In genomic region chr6:136470321-136471230, GRCm38 (mm10) we compare ENCODE assay signal across 8 mouse cellular contexts. TPM values are rescaled to one million over a fixed set of nuclear protein-coding genes. Genes with fewer than 3 reads are reported as not detected.
DNase-seq lines count a peak whose midpoint lies in the region; ATAC-seq lines count a peak whose summit lies in the region.

No protein-coding gene starts in this region.

- ATAC-seq in intestine, embryonic 14.5 days (replicated peaks; ENCODE audit: low FRiP score, low TSS enrichment, low read depth), result peak; percentile 72
- peak; percentile 3; the same call in 1 of the 2 replicates for ATAC-seq in megakaryocyte-erythroid progenitor cell, adult 5-6 weeks (replicated peaks; ENCODE audit: low FRiP score, low TSS enrichment, poor library complexity, severe bottlenecking)

- peak overlapping the region; percentile 12; the same call in 1 of the 2 replicates for H3K4me2 ChIP-seq in intestine, embryonic 14.5 days (ENCODE audit: low read length)

- H3K27ac ChIP-seq in embryonic facial prominence, embryonic 10.5 days (replicated peaks), result peak overlapping the region; percentile 98
- peak overlapping the region; percentile 97 for H3K27ac ChIP-seq in intestine, embryonic 14.5 days (ENCODE audit: low read depth)

- H3K9ac ChIP-seq in intestine, embryonic 14.5 days (ENCODE audit: low read length), result no peak overlapping the region

- H3K4me1 ChIP-seq in embryonic facial prominence, embryonic 10.5 days, result peaks cover 64% of the 10 kb centered on the region
- peaks cover 29% of the 10 kb centered on the region; the same call in 1 of the 2 replicates for H3K4me1 ChIP-seq in intestine, embryonic 14.5 days (replicated peaks; ENCODE audit: control insufficient read depth, insufficient read depth, low read length)

- no peaks in the 10 kb centered on the region for H3K27me3 ChIP-seq in embryonic facial prominence, embryonic 10.5 days (replicated peaks; ENCODE audit: low read depth, poor library complexity, severe bottlenecking)
- H3K27me3 ChIP-seq in intestine, embryonic 14.5 days (replicated peaks; ENCODE audit: control insufficient read depth, insufficient read depth, low read length), result no peaks in the 10 kb centered on the region

- no peaks in the 10 kb centered on the region for H3K9me3 ChIP-seq in embryonic facial prominence, embryonic 10.5 days
- no peaks in the 10 kb centered on the region for H3K9me3 ChIP-seq in intestine, embryonic 14.5 days (ENCODE audit: control insufficient read depth, low read length)

- no peaks in the 10 kb centered on the region for H3K36me3 ChIP-seq in embryonic facial prominence, embryonic 10.5 days (replicated peaks)
- no peaks in the 10 kb centered on the region for H3K36me3 ChIP-seq in intestine, embryonic 14.5 days (ENCODE audit: control insufficient read depth, insufficient read depth, low read length)

- H3K4me3 ChIP-seq in embryonic facial prominence, embryonic 10.5 days, result peak overlapping the region; percentile 37
- no peak overlapping the region for H3K4me3 ChIP-seq in intestine, embryonic 14.5 days (ENCODE audit: low read depth, low read length)

- WGBS in embryonic facial prominence, embryonic 10.5 days, result 2% methylated on average over 31 of the region's 31 CpGs
- WGBS in intestine, embryonic 14.5 days, result 8% methylated on average over 30 of the region's 31 CpGs

- intact Hi-C loops in gastrocnemius, postnatal 36 days (cut with DNase I), result no loop called here
- intact Hi-C loops in left cerebral cortex, postnatal 25 days (cut with DNase I), result no loop called here

- peak; percentile 85 for DNase-seq in adrenal gland, postnatal 10 days
- DNase-seq in embryonic facial prominence, embryonic 10.5 days (ENCODE audit: low spot score), result peak; percentile 94
- peak; percentile 70 to 80 for DNase-seq in gastrocnemius, postnatal 36 days
- peak; percentile 86 for DNase-seq in intestine, embryonic 14.5 days (ENCODE audit: low spot score)
- peak; percentile 78 to 86 for DNase-seq in left cerebral cortex, postnatal 25 days (ENCODE audit: low spot score in 2 of 2)
- peak; percentile 75 for DNase-seq in right cerebral cortex, postnatal 25 days
- DNase-seq in urinary bladder, postnatal 25 days (ENCODE audit: low spot score), result peak; percentile 54

RNA-seq across cellular contexts. Expression of gene Atf7ip, which starts 35.4 kb away (rescaled TPM):
- 100 to 1,000 TPM in 1 of 2 experiments, 10 to 100 TPM in 1; 63.7 to 105 TPM for total RNA-seq in adrenal gland, postnatal 10 days (2021)
- polyA plus RNA-seq in embryonic facial prominence, embryonic 10.5 days (2016; fragmentation: Nextera tagmentation; extraction: Ambion mirVana), result 48.0 and 50.9 TPM in 2 replicates
- total RNA-seq in gastrocnemius, postnatal 36 days (2021), result 10 to 100 TPM; 31.6 to 41.6 TPM
- 32.9 and 36.0 TPM in 2 replicates for polyA plus RNA-seq in intestine, embryonic 14.5 days (2014; fragmentation: Nextera tagmentation; extraction: Ambion mirVana)
- 100 to 1,000 TPM; 108 to 125 TPM for total RNA-seq in left cerebral cortex, postnatal 25 days (2021)
- 121 and 135 TPM in 2 replicates for total RNA-seq in megakaryocyte-erythroid progenitor cell, adult 5-6 weeks (2014; fragmentation: Nextera tagmentation)
- total RNA-seq in megakaryocyte-erythroid progenitor cell, adult 5-6 weeks (2017), result 50.3 and 61.7 TPM in 2 replicates

RNA-seq across cellular contexts. Expression of gene E330021D16Rik, which starts 55.2 kb away (rescaled TPM):
- not detected for total RNA-seq in adrenal gland, postnatal 10 days (2021)
- polyA plus RNA-seq in embryonic facial prominence, embryonic 10.5 days (2016; fragmentation: Nextera tagmentation; extraction: Ambion mirVana), result 0.15 TPM in 1 of 2 replicates, not detected in the other
- total RNA-seq in gastrocnemius, postnatal 36 days (2021), result not detected
- polyA plus RNA-seq in intestine, embryonic 14.5 days (2014; fragmentation: Nextera tagmentation; extraction: Ambion mirVana), result 0.11 TPM in 1 of 2 replicates, not detected in the other
- total RNA-seq in left cerebral cortex, postnatal 25 days (2021), result not detected
- not detected in 2 replicates for total RNA-seq in megakaryocyte-erythroid progenitor cell, adult 5-6 weeks (2014; fragmentation: Nextera tagmentation)
- total RNA-seq in megakaryocyte-erythroid progenitor cell, adult 5-6 weeks (2017), result not detected in 2 replicates
